Mouse (Mus musculus) urinary bladder, postnatal 36 days (tissue): ENCODE data around the gene Thra.
"Not testable (repeated sequence)": the region's sequence is repeated elsewhere in the genome, so short reads cannot be mapped to it uniquely, and the experiment has no call there.

ENCODE experiments used
- DNase-seq, 2 experiments: peaks; one replicate each; pipeline ENCODE4 v3.0.0; 2022; ENCODE audit warnings: low spot score in 2 of 2, mixed read lengths in 1 of 2

Gene Thra

GRCm38 (mm10) chr11:98715946-98716345 is 24.5 kb upstream of the Thra start:
- no peak for DNase-seq

DNA sequence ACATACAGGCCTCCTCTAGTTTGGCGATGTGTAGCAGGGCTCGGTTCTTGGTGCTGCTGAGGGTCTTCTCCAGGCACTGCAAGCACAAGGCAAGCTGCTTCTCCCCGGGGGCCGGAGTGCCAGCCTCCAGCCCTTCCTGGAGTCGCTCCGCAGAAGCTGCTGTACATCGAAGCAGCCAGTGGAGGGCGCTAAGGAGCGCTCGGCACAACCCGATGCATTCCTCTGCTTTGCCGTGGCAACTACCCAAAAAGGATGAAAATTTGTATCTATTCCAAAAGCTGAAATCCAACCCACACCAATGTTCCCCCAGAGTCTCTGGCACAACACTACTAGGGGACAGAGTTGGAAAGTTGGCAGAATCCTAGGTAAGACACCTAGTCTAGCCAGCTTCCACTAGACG is 22.5 kb upstream of the Thra start:
- DNase-seq = peak in 1 of 2 experiments; percentile 69

- no peak for DNase-seq
These were observed 19.7 kb upstream of the Thra start for GRCm38 (mm10) chr11:98720756-98721155.

- peak in 1 of 2 experiments; percentile 76 for DNase-seq
These were observed 18.8 kb upstream of the Thra start for GRCm38 (mm10) chr11:98721458-98722226.

GRCm38 (mm10) chr11:98723098-98723497 is 17.3 kb upstream of the Thra start:
- no peak for DNase-seq

DNA sequence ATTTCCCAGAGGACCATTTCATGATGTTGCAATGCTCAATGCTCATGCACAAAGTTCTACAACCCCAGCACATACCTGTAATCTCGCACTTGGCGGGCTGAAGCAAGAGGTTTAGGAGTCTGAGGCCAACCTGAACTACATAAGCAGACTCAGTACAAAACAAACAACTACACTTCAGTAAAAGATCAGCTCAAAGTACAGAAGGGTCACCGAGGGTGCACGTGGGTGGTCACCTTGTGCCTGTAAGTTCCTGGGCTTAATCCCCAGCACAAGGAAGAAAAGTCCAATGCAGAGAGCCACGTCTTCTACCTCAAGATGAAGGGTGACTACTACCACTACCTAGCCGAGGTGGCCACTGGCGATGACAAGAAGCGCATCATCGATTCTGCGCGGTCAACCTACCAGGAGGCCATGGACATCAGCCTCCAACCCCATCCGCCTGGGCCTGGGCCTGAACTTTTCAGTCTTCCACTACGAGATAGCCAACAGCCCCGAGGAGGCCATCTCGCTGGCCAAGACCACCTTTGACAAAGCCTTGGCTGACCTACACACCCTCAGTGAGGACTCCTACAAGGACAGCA is 14.4 kb upstream of the Thra start:
- DNase-seq = no peak

- peak; percentile 68 to 89 for DNase-seq
These were observed 11.3 kb upstream of the Thra start, which contains the start of gene Med24 for GRCm38 (mm10) chr11:98729119-98729588. TSS of gene Med24 (minus strand) at chr11:98729435.

DNA sequence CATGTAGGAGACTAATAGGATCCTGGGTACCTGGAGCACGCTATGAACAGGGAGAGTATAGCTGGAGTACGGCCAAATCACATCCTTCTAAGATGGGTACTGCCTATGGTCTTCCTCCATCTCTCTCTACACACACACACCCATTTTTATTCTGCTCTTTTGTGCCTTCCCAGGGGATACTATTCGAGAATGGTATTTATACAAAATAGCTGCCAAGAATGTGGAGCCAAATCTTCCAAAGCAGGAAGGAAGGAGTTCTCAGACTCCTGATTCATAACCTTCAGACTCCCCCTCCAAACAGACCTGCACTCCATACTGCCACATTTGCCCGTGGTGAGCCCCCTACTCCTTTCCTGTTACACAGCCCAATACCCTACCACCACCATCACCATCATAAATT is 9.7 kb upstream of the Thra start:
- DNase-seq = no peak

DNA sequence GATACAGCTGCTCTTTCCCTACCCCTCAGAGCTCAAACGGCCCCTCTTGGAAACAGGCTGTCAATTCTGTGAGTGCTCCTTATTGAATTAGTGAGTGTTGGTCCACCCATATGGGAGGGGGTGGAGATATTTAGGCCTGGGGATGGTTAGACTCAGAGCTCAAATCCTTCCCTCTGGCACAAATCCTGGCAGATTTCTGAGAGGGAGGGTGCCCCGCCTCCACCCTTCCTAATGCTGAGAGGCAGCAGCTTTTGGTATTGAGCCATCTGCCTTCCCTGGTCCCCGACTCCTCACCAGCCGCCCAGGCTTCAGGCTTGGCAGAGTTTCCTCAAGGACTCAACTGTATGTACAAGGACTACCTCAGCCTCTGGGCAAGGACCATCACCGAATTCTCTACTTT is 9.3 kb upstream of the Thra start:
- no peak for DNase-seq

DNA sequence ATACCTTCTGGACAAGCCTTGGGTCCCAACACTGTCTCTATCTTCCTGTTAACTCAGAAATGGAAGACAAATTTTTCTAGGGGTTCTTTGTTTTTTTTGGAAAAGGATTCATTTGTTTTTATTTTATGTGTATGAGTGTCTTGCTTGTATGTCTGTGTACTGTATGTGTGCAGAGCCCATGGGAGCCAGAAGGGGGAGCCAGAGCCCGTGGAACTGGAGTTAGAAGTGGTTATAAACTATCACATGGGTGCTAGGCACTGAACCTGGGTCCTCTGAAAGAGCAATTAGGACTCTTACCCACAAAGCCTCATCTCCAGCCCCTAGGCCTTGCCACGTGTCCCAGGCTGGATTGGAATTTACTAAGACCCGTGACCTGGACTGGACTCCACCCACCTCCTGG is 6.4 kb upstream of the Thra start:
- DNase-seq = no peak

- no peak for DNase-seq
These were observed 5.3 kb upstream of the Thra start for GRCm38 (mm10) chr11:98735111-98735510.

- DNase-seq = no peak
These were observed 4.3 kb upstream of the Thra start for GRCm38 (mm10) chr11:98736176-98736575.

DNA sequence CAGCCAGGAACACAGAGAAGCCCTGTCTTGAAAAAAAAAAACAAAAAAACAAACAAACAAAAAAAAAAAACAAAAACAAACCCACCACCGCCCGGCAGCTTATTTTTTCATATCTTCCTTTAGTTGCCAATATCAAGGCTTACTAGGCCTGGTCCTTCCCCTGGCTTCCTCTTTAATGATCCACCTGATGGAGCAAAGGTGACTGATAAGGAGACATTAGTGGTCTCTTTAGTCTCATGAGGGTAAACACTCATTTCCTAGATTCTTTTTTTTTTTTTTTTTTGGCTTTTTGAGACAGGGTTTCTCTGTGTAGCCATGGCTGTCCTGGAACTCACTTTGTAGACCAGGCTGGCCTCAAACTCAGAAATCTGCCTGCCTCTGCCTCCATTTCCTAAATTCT is 3.2 kb upstream of the Thra start:
- not testable (repeated sequence) for DNase-seq

GRCm38 (mm10) chr11:98738428-98738911 is 2.0 kb upstream of the Thra start:
- no peak for DNase-seq

- DNase-seq = no peak
These were observed 1.5 kb upstream of the Thra start for GRCm38 (mm10) chr11:98738925-98739324.

DNA sequence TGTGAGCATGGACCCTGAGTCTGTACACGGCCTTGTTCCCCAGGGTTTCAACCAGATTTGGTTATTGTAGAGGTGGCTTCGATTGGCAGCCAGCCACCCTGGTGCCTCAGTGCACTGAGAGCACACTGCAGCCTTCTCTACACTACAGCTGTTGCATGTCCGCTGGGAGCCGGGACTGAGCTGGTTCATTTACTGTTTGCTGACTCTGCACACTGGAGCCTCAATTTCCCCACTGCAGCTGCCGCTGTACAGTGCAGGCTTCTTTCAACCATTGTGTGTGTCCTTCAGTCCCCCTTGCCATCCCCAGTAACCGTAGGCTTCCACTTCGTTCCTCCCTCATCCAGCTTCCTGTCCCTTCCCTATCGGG is 429 bp upstream of the Thra start:
- DNase-seq = no peak

GRCm38 (mm10) chr11:98741051-98741620 is 698 bp downstream of the Thra start:
- no peak for DNase-seq

GRCm38 (mm10) chr11:98741622-98742396 is 1.4 kb downstream of the Thra start:
- peak; percentile 76 to 77 for DNase-seq

DNA sequence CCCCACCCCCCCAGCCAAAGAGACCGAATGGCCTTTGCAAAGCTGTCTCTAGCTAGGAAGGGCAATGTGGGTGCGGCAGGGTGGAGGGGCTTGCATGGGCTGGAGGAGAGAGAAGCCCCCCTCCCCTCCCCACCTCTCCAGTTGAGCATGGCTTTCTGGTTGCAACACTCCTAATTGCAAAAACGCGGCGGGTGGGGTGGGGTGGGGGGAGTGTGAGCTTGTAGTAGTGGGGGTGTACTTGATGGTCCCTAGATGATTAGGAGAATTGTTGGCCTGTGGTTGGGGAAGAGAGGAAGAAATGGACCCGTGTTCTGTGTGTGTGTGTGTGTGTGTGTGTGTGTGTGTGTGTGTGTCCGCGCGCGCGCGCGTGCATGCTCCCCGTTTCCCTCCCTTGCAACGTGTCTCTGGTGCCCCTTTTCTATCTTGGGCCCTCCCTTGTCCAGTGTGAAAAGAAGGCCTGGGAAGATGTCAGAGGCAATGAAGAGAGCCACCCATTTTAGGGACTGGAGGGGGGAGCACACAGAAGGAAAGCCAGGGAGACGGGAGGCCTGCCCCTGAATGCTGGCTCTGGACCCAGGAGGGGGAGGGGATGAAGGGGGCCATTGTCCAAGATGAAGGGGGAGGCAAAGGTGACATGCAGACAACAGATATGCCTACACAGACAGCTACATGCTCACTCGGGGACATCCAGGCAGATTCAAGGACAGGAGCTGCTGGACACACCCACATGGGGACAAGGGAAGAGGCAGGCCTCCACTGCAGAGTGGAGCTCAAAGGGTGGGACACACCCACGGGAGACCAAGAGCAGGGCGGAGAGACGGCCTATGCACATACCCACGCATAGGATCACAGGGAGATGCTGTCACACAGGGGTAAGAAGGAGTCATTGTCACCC is 2.2 kb downstream of the Thra start:
- DNase-seq = no peak

GRCm38 (mm10) chr11:98743655-98744345 is 3.4 kb downstream of the Thra start:
- DNase-seq = no peak
